Comparison of ENCODE assay signal across 22 mouse cellular contexts in genomic region chr12:89829927-89830326, GRCm38 (mm10).
A peak's percentile ranks its signal among the peaks of the same experiment; 100 is the strongest.
DNase-seq lines count a peak whose midpoint lies in the region; ATAC-seq and TF ChIP-seq lines count a peak whose summit lies in the region.
"Had no signal": no experiment of that assay in that cellular context is flagged by ENCODE, and none has a peak within 500 bp of the region (broad histone marks: within the 10 kb centered on the region; RNA-seq: fewer than 3 reads in every experiment).

No protein-coding gene starts in this region.

- H3K9me3 ChIP-seq in lung, embryonic 14.5 days (ENCODE audit: low read depth, low read length): no peaks in the 10 kb centered on the region
- H3K9me3 ChIP-seq in lung, embryonic 16.5 days (ENCODE audit: control insufficient read depth, low read length): no peaks in the 10 kb centered on the region
- no peaks in the 10 kb centered on the region for H3K9me3 ChIP-seq in lung, postnatal 0 days (ENCODE audit: low read length)
- H3K9me3 ChIP-seq in midbrain, embryonic 11.5 days (ENCODE audit: control insufficient read depth, low read length): no peaks in the 10 kb centered on the region
- H3K9me3 ChIP-seq in midbrain, embryonic 15.5 days: no peaks in the 10 kb centered on the region

- no peak for TF ChIP-seq POLR2A in myocyte (IDR thresholded peaks at IDR 0.05; ENCODE audit: insufficient read length, low read depth)

- no peaks in the 10 kb centered on the region for H3K4me1 ChIP-seq in lung, embryonic 14.5 days (ENCODE audit: insufficient read depth)
- no peaks in the 10 kb centered on the region for H3K4me1 ChIP-seq in lung, embryonic 16.5 days (replicated peaks; ENCODE audit: control insufficient read depth, insufficient read depth, low read length)
- H3K4me1 ChIP-seq in lung, postnatal 0 days (ENCODE audit: insufficient read depth, low read depth, low read length): no peaks in the 10 kb centered on the region
- no peaks in the 10 kb centered on the region for H3K4me1 ChIP-seq in midbrain, embryonic 11.5 days (ENCODE audit: control insufficient read depth, insufficient read depth, low read length)
- H3K4me1 ChIP-seq in midbrain, embryonic 15.5 days: no peaks in the 10 kb centered on the region; the same call in 1 of the 2 replicates

- no peak overlapping the region for H3K4me2 ChIP-seq in lung, embryonic 14.5 days
- no peak overlapping the region for H3K4me2 ChIP-seq in lung, embryonic 16.5 days (ENCODE audit: low read depth, low read length)
- no peak overlapping the region for H3K4me2 ChIP-seq in lung, postnatal 0 days (replicated peaks; ENCODE audit: low read depth, low read length)
- H3K4me2 ChIP-seq in midbrain, embryonic 11.5 days: no peak overlapping the region
- no peak overlapping the region for H3K4me2 ChIP-seq in midbrain, embryonic 15.5 days
- H3K4me2 ChIP-seq in myocyte (ENCODE audit: low read depth): peak overlapping the region; percentile 87

- no peaks in the 10 kb centered on the region for H3K79me2 ChIP-seq in myocyte (ENCODE audit: control insufficient read depth, insufficient read depth)

- H3K4me3 ChIP-seq in lung, embryonic 14.5 days (ENCODE audit: low read depth, low read length): no peak overlapping the region
- H3K4me3 ChIP-seq in lung, embryonic 16.5 days (ENCODE audit: low read length): no peak overlapping the region
- H3K4me3 ChIP-seq in lung, postnatal 0 days (ENCODE audit: low read depth, low read length): no peak overlapping the region
- no peak overlapping the region for H3K4me3 ChIP-seq in midbrain, embryonic 11.5 days (ENCODE audit: low read depth, low read length)
- H3K4me3 ChIP-seq in midbrain, embryonic 15.5 days: no peak overlapping the region
- H3K4me3 ChIP-seq in myocyte: no peak overlapping the region

- H3K36me3 ChIP-seq in lung, embryonic 14.5 days (ENCODE audit: insufficient read depth): no peaks in the 10 kb centered on the region
- no peaks in the 10 kb centered on the region for H3K36me3 ChIP-seq in lung, embryonic 16.5 days (ENCODE audit: control insufficient read depth, insufficient read depth, low read length)
- H3K36me3 ChIP-seq in lung, postnatal 0 days (ENCODE audit: insufficient read depth, low read length): no peaks in the 10 kb centered on the region
- no peaks in the 10 kb centered on the region for H3K36me3 ChIP-seq in midbrain, embryonic 11.5 days (ENCODE audit: control insufficient read depth, insufficient read depth, low read length)
- no peaks in the 10 kb centered on the region for H3K36me3 ChIP-seq in midbrain, embryonic 15.5 days (replicated peaks)
- H3K36me3 ChIP-seq in myocyte (ENCODE audit: control insufficient read depth, insufficient read depth): no peaks in the 10 kb centered on the region
- H3K36me3 ChIP-seq: G1E had no signal

- no peak for TF ChIP-seq CTCF in lung, embryonic 14.5 days (IDR thresholded peaks at IDR 0.05; ENCODE audit: low read depth)
- no peak for TF ChIP-seq CTCF in lung, postnatal 0 days (IDR thresholded peaks at IDR 0.05)

- no peak for TF ChIP-seq EP300 in lung, postnatal 0 days (IDR thresholded peaks at IDR 0.05)

- H3K9ac ChIP-seq in lung, embryonic 14.5 days: no peak overlapping the region
- H3K9ac ChIP-seq in lung, embryonic 16.5 days (ENCODE audit: low read length): no peak overlapping the region
- no peak overlapping the region for H3K9ac ChIP-seq in lung, postnatal 0 days (replicated peaks; ENCODE audit: low read depth)
- H3K9ac ChIP-seq in midbrain, embryonic 11.5 days (ENCODE audit: low read length): no peak overlapping the region
- H3K9ac ChIP-seq in midbrain, embryonic 15.5 days: no peak overlapping the region

- DNase-seq in lung, embryonic 14.5 days: peak; percentile 73
- no peak for DNase-seq in lung, adult 18-20 months
- DNase-seq in lung, postnatal 0 days (ENCODE audit: low spot score): no peak
- DNase-seq in midbrain, embryonic 11.5 days (ENCODE audit: low spot score, missing footprints): peak; percentile 51
- no peak for DNase-seq in left cerebral cortex, adult 8-10 months (ENCODE audit: low spot score in 2 of 2)
- DNase-seq: adrenal gland, adult 2 months; adrenal gland, adult 8-10 months; adrenal gland, postnatal 10 days; adrenal gland, postnatal 14 days; adrenal gland, postnatal 25 days; adrenal gland, postnatal 36 days; B cell, adult 2 months; cerebellum, adult 11 months; cerebellum, adult 11-12 months had no signal

- WGBS in lung, embryonic 14.5 days: 40% methylated on average over 2 of the region's 2 CpGs
- 49% methylated on average over 2 of the region's 2 CpGs for WGBS in lung, embryonic 16.5 days
- 48% methylated on average over 2 of the region's 2 CpGs for WGBS in lung, postnatal 0 days
- WGBS in midbrain, embryonic 11.5 days: 90% methylated on average over 2 of the region's 2 CpGs
- WGBS in midbrain, embryonic 15.5 days: 82% methylated on average over 2 of the region's 2 CpGs

- no peaks in the 10 kb centered on the region for H3K27me3 ChIP-seq in lung, embryonic 14.5 days (ENCODE audit: insufficient read depth, low read length)
- no peaks in the 10 kb centered on the region for H3K27me3 ChIP-seq in lung, embryonic 16.5 days (ENCODE audit: control insufficient read depth, insufficient read depth, low read depth, low read length)
- no peaks in the 10 kb centered on the region for H3K27me3 ChIP-seq in lung, postnatal 0 days (replicated peaks; ENCODE audit: insufficient read depth, low read length)
- no peaks in the 10 kb centered on the region for H3K27me3 ChIP-seq in midbrain, embryonic 11.5 days (ENCODE audit: control insufficient read depth, insufficient read depth, low read length)
- H3K27me3 ChIP-seq in midbrain, embryonic 15.5 days (replicated peaks): no peaks in the 10 kb centered on the region
- H3K27me3 ChIP-seq in myocyte (ENCODE audit: control insufficient read depth, insufficient read depth, insufficient read length): no peaks in the 10 kb centered on the region
- H3K27me3 ChIP-seq: CH12.LX, Patski had no signal

- no peak overlapping the region for H3K27ac ChIP-seq in lung, embryonic 14.5 days (ENCODE audit: low read depth)
- H3K27ac ChIP-seq in lung, embryonic 16.5 days (ENCODE audit: low read length): no peak overlapping the region
- H3K27ac ChIP-seq in lung, postnatal 0 days (ENCODE audit: low read length): no peak overlapping the region
- no peak overlapping the region for H3K27ac ChIP-seq in midbrain, embryonic 11.5 days (ENCODE audit: low read depth, low read length)
- no peak overlapping the region for H3K27ac ChIP-seq in midbrain, embryonic 15.5 days

- no peak overlapping the region for H3ac ChIP-seq in myocyte (ENCODE audit: control insufficient read depth, insufficient read length)

- ATAC-seq in lung, embryonic 14.5 days (ENCODE audit: insufficient read depth): peak; percentile 52; the same call in 1 of the 2 replicates
- peak; percentile 51; the same call in 1 of the 2 replicates for ATAC-seq in lung, embryonic 16.5 days (ENCODE audit: low read depth)
- ATAC-seq in lung, postnatal 0 days: no peak
- ATAC-seq in midbrain, embryonic 11.5 days (ENCODE audit: low FRiP score): no peak
- ATAC-seq in midbrain, embryonic 15.5 days (replicated peaks): no peak
- ATAC-seq: activated CD4-positive, CD25-positive, alpha-beta regulatory T cell, adult 4 months; CD4-positive, CD25-positive, alpha-beta regulatory T cell, adult 4 months; Patski had no signal

TF ChIP-seq in myocyte, 11 proteins besides CTCF, POLR2A, EP300 and RAD21:
- TF ChIP-seq TCF3 (IDR thresholded peaks at IDR 0.05; ENCODE audit: insufficient read length, low read depth) (no peak), E2F4 (IDR thresholded peaks at IDR 0.05; ENCODE audit: insufficient read depth) (no peak), MAX (IDR thresholded peaks at IDR 0.05; ENCODE audit: low read depth) (no peak), REST (IDR thresholded peaks at IDR 0.05; ENCODE audit: insufficient read depth, insufficient read length) (no peak), CEBPB (IDR thresholded peaks at IDR 0.05; ENCODE audit: insufficient read depth, poor library complexity, severe bottlenecking) (no peak), MYOG (IDR thresholded peaks at IDR 0.05; ENCODE audit: control insufficient read depth in 1 of 3, insufficient read depth in 1 of 3, insufficient read length in 2 of 3, low read depth in 2 of 3) (no peak), POLR2AphosphoS2 (IDR thresholded peaks at IDR 0.05; ENCODE audit: insufficient read length, low read depth) (no peak), TCF12 (IDR thresholded peaks at IDR 0.05; ENCODE audit: insufficient read depth, poor library complexity, severe bottlenecking) (no peak), SRF (IDR thresholded peaks at IDR 0.05; ENCODE audit: control insufficient read depth, insufficient read length, low read depth) (no peak), MYOD1 (IDR thresholded peaks at IDR 0.05; ENCODE audit: control insufficient read depth in 1 of 3, insufficient read length in 2 of 3, low read depth in 2 of 3) (no peak), USF1 (IDR thresholded peaks at IDR 0.05; ENCODE audit: low read depth) (no peak)

Comparison
In these comparisons a context has a peak if more than half of its experiments do, and no peak if none do; other contexts are left out.
1. ATAC-seq: peak in lung, embryonic 14.5 days (single experiment) and lung, embryonic 16.5 days (single experiment); none in lung, postnatal 0 days (single experiment), midbrain, embryonic 11.5 days (single experiment) and midbrain, embryonic 15.5 days (single experiment).
2. DNase-seq: peak in lung, embryonic 14.5 days (single experiment) and midbrain, embryonic 11.5 days (single experiment); none in lung, adult 18-20 months (0 of 2), lung, postnatal 0 days (single experiment) and left cerebral cortex, adult 8-10 months (0 of 2).